Mouse (Mus musculus) R1 (cell line): ENCODE measurements around the gene Exosc7.

Experiments
- DNase-seq: peaks from one replicate; pipeline ENCODE4 v3.0.0-alpha.2; 2018; ENCODE audit warnings: low read depth, low spot score

Exosc7 gene

DNA sequence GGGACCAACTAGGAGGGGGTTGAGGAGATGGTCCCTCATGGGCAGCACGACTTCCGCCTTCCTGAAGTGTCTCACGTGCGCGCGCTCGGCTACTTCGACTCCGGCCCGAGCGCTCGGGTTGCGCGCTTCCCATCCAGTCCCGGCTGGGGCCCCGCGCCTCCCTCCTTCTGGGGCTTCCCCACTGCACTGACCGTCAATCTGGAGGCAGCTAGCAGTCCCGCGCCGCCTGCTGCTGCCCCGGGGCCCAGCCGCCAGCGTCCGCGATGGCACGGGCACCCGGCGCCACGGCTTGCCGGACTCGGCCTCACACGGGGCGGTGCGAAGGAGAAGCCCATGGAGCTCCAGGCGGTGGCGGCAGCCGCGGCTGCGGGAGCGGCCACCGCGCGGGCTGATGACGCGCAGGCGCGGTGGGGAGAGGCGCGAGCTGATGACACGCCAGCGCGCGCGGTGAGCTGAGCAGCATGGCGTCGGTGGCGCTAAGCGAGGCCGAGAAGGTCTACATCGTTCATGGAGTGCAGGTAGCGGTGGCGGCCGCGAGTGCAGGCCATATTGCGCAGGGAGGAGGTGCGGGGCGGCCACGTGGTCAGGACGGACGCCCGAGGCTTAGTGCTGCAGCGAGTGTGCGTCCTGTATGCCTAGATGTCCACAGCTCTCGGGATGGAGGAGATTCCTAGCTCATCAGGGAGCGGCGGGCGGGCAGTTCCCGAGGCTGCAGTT lies at the start of gene Exosc7, which contains the start of gene Zdhhc3:
TSS of gene Exosc7 (plus strand) at position 411 of the 717 bp plus-strand sequence.
TSS of gene Zdhhc3 (minus strand) at position 401 of the 717 bp plus-strand sequence.
- peak; percentile 89 for DNase-seq

DNA sequence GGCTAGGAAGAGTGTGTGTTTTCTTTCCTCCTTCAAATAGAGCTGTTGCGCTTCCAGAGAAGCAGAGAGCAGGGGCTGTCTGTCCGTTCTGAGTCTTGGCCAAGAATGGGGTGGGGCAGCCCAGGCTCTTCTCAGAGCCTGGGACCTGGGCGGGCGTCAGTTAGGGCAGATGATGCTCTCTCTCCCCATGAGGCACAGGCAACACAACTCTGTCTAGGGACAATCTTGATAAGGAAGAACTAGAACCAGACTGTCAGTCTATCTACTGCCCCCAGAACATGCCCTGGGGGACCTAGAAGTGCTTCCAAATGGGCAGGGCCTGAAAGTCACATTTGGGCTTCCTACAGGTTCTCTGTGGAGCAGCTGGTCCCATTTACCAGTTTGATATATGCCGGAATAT lies 33.9 kb upstream of the Exosc7 start:
- DNase-seq, result no peak

DNA sequence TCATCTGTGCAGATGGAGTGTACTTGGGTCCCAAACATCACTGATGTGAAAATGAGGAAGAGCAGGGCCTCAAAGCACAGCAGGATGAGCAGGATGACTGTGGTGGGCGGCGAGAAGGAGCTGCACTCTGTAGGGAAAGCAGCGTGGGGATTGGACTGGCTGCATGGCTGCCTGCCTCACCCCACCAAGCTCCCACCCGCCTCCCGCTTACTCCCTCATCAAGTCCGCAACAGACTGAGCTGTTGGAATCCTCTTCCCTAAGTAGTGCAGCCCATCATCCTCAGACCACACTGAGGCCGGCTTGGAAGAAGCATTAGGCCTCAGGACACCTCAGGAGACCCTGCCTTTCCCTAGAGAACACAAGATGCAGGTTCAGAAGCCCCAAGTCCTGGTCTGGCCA lies 32.7 kb upstream of the Exosc7 start:
- no peak for DNase-seq

DNA sequence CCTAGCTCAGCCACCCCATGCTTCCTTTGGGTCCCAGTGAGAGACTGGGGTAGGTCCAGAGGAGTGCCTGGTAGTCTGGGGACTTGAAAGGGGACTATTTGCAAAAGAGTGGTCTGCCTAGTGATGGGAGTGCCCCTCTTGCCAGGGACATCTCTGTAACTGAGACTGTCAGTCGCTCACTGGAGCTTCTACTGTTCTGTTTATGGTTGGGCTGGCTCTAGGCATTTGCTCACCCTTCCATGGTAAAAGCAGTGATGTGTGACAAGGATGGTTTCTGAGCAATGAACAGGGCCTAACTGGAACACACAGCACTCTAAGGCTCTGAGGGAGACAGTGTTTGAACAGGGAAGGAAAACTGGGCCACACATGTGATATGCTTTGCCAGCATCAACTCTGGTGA lies 32.2 kb upstream of the Exosc7 start:
- no peak for DNase-seq

DNA sequence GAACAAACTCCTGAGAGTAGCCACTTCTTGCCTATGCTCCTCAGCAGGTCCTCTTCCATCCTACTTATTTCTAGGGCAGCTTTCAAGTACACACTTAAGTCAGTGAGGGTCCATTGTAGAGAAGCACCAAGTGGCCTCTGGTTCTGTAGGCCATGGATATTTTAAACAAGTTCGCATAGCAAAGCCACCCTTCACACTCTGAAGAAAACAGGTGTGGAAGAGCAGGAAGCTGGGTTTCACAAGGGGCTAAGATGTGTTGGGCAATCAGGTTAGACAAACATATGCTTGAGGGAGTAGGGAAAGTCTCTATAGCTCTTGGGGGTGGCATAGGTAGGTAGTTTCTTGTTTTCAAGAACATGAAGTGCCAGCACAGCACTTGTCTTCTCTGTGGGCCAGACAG lies 27.6 kb upstream of the Exosc7 start:
- DNase-seq, result no peak

DNA sequence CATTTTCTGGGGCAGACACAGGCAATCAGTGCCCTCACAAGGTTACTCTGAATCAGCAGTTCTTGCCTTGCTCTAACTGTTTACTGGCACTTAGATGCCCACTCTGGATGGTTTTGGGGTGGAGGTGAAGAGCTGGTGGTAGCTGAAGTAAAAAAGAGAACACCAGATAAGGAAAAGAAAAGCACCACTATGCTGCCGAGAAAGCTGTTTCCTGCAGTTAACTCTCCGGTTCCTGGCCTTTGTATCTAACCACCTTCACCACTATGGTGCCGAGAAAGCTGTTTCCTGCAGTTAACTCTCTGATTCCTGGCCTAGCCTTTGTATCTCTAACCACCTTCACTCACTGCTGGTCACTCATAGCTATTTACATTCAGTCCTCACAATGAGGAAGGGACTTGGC lies 25.5 kb upstream of the Exosc7 start:
- no peak for DNase-seq

DNA sequence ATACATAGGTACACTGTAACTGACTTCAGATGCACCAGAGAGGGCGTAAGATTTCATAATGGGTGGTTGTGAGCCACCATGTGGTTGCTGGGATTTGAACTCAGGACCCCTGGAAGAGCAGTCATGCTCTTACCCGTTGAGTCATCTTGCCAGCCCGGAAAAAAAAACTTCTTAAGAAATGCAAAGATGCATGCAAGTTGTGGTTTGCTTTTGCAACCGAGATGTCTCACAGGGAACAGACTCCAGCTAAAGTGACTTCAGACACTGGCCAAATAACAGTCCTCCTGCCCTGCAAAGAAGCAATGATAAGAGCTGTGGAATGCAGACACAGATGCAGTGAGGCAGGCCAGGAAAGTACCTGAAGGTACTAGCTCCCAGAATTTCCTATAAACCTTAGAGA lies 22.2 kb upstream of the Exosc7 start:
- no peak for DNase-seq

DNA sequence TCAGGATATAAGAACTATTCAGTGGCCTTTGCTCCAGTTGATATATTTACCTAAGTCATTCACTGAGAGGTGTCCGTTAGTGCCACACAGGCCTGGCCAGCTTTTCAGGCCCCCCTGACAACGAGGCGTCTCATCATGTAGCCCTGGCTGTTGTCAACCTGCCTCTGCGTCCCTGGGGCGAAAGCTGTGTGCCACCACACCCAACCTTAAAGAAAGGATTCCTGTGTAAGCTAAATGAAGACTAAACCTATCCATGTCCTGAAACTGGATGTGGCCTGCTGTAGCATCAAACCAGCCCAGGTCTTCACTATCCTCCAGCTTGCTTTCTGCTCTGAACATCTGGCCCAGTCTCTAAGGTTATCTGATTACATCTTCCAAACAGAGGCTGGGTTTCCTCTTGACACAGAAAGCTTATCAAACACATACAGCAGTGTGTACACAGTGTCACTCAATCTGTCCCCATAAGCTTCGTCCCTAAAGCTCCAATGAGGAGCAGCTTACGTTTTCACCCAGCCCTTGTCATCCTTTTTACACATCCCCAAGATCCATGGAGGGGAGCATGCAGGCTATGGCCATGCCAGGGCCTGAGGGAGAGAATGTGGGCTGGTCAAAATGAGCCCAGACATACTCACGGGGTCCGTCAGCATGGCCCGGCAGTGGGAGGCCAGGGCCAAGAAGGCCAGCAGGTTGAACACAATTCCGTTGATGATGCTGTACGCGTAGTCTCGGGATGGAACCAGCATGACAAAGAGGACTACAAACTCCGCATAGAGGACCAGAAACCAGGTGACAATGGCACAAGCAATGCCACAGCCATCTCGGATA lies 13.2 kb upstream of the Exosc7 start:
- DNase-seq, result no peak

DNA sequence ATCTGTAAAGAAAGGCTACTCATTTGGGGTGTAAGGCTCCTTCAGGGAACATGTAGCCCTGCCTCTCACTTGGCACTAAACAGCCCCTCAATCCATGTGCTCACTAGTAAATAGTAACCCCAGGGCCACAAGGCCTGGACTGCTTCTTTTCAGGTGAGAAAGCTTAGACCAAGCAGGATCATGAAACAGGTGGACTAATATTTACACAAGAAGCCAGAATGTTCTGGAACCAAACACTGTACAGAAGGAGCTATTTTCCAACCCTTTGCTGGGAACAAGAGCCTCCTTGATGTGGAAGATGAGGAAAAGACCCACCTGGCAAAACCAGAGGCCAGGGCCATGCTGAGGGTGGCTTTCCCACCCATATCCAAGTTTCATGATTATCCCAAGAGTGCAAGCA lies 9.6 kb upstream of the Exosc7 start:
- no peak for DNase-seq

DNA sequence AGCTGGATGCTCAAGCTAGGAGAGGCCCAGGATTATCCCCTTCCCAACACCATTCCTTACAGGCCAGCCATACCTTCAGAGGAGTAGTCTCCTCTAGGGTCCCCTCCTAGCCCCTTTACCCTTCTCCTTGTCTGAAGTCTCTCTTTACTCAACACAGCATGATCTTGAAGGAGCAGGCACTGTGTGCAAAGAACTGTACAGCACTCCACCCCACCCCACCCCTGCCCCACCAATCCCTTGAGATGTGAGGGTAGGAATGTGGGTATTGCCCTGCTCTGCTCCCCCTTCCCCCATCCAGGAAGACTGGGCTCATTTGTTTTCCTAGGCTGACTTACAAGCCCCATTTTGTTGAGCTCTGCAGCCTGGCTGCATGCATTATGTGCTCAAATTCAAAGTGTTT lies 8.7 kb upstream of the Exosc7 start:
- DNase-seq, result no peak

DNA sequence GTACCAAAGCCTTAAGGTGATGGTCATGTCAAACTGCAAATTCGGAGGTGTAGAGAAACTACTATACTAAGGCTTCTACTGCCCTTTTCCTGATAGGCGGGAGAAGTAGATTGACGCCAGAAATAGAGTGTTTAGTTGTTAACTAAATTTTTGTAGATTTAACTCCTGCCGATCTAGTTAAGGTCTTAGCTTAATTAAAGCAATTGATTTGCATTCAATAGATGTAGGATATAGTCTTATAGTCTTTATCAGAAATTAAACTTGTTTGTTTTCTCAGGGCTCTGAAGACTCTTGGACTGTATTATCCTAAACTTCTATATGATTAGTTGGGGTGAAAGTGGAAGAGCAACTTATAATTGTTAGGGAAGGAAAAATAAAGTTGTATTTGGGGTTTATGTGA lies 5.8 kb upstream of the Exosc7 start:
- DNase-seq, result peak; percentile 49

DNA sequence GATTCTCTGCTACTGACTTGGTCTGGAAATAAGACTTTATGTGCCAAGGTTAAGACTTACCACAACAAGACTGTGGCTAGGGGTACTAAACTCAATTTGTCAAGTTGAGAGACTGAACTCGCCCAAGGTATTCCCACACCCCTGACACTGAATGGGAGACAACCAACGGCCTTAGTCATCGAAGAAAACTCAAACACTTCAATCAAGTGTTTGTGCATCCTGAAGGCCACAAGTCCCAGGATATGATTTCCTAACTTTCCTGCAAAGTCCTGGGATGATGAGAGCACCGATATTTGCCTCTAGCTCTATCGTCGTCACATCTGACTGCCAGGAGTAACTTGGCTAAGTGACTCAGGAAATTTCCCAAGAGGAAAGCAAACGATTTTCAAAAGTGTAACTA lies 3.8 kb upstream of the Exosc7 start:
- DNase-seq, result no peak

DNA sequence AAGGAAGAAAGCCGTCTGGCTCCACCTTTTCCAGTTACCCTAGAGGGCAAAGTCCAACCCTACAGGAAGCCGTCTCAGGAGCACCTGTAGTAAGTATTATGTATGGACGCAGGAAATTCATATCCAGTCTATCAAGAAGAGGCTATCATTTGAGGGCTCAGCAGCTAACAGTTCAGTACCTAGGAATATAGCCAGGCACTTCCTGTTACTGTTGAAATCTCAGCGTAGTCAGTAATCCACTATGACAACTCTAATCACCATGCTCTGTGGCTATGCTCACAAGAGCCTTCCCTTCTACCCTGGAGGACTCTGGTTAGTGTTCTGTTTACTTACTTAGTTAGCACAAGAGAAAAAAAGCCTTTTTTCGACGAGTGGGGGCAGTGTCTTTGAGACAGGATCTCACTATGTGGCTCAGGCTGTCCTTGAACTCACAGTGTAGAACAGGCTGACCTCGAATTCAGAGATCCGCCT lies 1.2 kb upstream of the Exosc7 start:
- DNase-seq, result peak; percentile 30

DNA sequence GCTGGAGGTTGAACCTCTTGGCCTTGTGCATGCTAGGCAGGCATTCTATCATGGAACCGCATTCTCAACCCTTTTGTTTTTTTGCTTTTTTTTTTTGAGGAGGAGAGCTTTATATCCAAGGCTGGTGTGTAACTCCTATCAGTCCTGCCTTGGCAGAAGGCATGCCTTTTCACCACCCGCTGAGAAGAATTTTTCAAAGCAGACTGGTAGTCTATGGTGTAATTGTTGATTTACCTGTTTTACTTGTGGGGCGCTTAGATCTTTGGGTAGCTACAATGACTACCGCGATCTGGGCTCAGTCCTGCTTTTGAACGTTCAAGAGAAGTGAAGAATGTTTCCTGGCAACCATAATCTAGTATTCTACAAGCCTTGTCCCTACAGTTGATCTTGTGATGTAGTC lies 916 bp downstream of the Exosc7 start:
- peak; percentile 17 for DNase-seq

DNA sequence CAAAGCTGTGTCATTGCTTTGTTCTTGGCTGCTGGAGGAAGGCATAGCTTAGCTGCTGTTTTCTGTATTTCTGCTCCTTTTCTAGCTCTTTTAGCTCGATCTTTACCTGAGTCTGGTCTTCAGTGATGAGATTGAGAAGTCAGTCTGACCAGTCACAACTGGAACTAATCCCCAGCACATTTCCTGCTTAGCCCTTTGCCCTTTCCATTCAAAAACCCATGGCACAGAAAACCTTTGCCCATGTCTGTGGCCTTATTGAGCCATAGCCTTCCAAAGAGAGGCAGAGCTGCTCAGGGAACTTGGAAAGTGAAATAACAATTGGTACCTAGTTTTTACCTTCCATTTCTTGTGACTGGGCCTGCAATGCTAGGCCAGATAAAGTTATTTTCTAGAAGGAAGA lies 2.6 kb downstream of the Exosc7 start:
- no peak for DNase-seq

DNA sequence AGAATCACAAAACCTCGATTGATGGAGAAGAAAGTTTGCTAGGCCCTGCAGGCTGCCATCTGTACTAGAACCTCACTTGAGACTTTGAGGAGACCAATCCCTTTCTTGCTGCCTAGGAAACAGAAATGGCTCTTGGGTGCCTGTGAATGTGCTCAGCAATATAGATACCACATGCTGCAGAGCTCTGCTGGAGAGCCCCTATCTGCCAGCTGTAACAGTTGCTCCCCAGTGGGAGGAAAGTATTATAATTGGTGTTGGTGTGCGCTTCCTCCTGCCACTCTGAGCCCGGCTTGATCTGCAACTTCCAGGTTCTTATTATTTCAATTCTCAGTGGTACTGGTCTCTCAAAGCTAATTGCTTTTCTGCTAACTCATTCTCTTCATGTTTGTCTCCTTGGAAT lies 10.0 kb downstream of the Exosc7 start:
- DNase-seq, result no peak

DNA sequence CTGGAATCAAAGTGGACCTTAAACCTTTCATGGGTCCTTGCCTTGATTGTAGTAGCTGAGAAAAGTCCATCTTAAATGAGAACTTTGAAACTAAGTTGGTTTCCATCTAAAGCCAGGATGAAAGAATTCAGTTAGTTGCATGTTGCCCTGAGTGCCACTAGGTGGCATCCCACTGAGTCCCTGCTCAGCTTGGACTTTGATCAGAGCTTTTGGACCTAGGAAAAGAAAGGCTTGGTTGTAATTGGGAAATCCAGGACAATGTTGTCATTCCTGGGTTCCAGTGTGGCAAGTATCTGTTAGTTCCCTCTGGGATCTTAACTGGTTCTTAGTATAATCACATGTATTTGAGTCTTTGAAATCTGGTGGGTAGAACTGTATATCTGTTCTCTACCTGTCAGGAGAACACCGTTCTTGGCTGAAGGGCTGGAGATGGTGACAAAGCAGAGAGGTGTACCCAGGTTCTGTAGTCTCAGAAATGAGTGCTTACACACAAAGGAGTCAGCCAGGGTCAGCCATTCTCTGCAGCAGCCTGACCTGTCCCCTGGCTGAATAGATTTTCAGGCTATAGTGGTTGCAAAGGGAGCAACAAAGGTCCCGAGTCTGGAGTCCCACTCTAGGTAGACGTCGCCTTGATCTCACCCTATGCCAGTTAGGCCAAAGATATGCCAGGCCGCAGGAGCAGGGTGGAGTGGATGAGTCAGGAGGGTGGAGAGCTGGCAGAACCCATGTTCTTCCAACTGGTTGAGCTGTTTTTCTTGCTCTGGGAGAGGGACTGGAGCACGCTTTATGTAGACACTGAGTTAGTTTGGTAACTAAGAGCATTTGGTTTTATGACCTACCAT lies 10.8 kb downstream of the Exosc7 start:
- DNase-seq, result peak; percentile 33

DNA sequence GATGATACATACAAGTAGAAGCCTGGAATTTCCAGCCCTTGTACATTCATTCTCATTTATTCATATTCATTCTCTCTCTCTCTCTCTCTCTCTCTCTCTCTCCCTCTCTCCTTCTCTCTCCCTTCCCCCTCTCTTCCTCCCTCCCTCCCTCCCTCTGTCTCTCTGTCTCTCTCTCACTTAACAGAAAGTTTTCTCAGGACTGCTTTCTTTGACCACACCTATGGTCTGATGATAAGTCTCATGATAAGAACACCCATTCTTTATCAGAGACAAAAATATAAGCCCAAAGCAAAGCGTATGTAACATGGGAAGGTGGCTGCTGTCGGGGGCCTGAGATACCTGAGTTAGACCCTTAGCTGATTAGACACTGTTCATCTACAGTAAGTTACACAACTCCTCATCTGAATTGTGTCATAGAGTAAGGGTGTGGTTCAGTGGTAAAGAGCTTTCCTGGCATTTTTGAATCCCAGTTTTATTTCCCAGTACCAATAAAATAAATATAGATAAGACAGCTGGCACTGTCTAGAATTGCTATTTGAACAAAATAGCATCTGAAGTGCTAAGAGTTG lies 11.5 kb downstream of the Exosc7 start:
- no peak for DNase-seq

DNA sequence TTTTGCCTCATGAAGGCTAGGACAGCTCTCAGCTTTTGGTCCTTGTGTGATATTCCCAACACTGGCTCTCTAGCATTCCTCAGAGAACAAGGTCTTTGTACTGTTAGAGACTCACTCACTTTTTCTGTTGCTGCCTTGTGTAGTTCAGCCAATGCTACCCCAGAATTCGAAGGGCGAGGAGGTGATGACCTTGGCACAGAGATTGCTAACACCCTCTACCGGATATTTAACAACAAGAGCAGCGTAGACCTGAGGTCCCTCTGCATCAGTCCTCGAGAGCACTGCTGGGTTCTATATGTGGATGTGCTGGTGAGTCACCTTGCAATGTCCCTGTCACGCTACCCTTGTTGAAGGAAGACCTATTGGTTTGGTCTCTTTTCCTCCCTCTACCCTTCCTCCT lies 14.6 kb downstream of the Exosc7 start:
- no peak for DNase-seq

DNA sequence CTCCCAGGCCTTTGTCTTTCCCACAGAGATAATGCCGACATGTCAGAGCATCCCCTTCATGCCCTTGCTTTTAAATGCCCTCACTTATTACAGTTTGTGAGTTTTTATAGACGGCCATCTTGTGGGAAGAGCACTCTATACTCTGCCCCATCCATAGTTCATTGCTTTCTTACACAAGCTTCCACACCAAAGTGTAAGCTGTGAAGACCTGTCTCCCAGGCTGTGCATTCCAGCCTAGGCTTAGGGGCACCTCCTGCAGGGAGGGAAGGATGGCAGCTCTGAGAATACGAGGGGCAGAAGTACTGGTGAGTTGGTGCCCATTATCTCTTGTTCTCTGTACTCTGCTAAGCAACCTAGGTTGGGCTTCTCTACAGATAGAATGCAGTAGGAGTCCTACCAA lies 20.0 kb downstream of the Exosc7 start:
- DNase-seq, result no peak

DNA sequence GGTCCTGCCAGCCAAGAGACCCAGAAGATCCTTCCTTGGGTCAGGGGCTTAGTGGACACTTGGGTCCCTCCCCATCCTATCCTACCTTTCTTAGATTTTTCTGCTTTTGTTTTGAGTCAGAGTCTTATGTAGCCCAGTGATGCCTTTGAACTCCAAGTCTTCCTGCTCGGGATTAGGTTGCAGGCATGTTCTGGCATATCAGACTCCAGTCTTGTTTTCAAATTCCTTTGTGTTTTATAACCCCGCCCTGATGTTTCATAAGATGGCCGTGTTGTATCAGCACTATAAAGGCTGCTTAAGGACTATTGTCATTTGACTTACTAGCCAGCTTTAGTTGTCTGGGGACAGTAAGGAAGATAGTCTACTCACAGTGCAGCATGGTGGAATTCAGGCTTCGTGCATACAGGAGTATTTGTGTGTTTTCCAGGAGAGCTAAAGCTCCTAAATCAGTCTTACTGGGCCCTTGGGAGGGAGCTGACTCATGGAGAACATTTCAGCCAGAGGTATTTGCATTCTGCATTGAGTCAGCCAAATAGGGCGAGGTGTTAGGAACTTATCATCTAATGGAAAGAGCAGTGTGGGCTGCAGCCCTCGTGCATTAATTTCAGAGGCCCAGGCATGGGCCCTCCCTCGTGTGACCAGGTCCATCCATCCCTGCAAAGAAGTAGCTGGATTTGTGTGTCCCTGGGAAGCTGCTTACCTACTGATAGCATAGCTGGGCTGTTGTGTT lies 24.1 kb downstream of the Exosc7 start:
- no peak for DNase-seq
